ENCODE assay signal across 8 mouse cellular contexts in the genomic region with DNA sequence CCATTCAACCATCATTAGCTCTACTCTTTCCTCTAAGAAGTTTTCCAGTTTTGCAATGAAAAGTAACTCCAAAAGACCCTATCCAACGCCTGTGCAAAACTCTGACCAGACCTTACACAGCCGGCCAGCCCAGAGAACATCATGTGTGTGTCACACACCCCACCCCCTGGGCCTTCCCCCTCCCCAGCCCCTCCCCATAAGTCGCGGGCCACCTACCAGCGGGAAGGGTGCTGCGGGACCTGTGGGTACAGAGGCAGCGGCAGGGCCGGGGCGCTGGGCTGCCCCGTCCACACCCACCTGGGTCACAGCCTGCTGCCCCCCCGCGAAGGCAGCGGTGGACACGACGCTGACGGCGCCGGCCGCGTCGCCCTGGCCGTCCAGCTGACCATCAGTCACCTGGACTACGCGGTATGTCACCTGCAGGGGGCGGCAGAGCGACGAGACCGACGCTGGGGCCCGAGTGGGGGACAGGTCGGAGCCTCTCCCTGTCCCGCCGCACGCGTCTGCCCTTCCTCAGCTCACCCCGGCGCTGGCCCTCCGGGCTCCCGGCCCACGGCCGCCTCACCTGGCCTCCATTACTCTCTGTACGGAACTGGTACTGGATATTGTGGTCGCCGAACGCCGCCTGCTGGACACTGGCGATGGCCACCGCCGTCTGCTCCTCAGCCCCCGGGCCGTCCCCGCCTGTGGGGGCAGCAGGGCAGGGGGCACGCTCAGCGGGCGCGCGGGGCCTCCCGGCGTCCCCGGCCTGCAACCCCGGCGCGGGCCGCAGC. TPM values are rescaled to one million over a fixed set of nuclear protein-coding genes. Genes with fewer than 3 reads are reported as not detected.
DNase-seq lines count a peak whose midpoint lies in the region; ATAC-seq lines count a peak whose summit lies in the region.

No protein-coding gene starts in this region.

- peak; percentile 81 to 83 for DNase-seq in B cell, adult 2 months
- peak; percentile 91 for DNase-seq in brain, adult 2 months (ENCODE audit: low read depth, low spot score)
- DNase-seq in liver: peak; percentile 93
- peak; percentile 79 to 84 for DNase-seq in spleen, postnatal 14 days (ENCODE audit: low spot score in 2 of 2)

- peak; percentile 76 for ATAC-seq in erythroblast, adult 5-6 weeks (replicated peaks; ENCODE audit: low FRiP score, poor library complexity, severe bottlenecking)
- ATAC-seq in heart, embryonic 11.5 days (replicated peaks; ENCODE audit: insufficient number of reproducible peaks, low FRiP score, low TSS enrichment): peak; percentile 71
- peak; percentile 81 for ATAC-seq in kidney, embryonic 15.5 days (replicated peaks; ENCODE audit: low FRiP score)
- peak; percentile 33 for ATAC-seq in monocyte, adult 5-6 weeks (replicated peaks; ENCODE audit: insufficient number of reproducible peaks, low FRiP score, low TSS enrichment, poor library complexity, severe bottlenecking)

- peak overlapping the region; percentile 98 for H3K9ac ChIP-seq in heart, embryonic 11.5 days (ENCODE audit: low read depth, low read length)
- peak overlapping the region; percentile 100 for H3K9ac ChIP-seq in kidney, embryonic 15.5 days

- peak overlapping the region; percentile 79 for H3K4me2 ChIP-seq in heart, embryonic 11.5 days
- peak overlapping the region; percentile 90 for H3K4me2 ChIP-seq in kidney, embryonic 15.5 days

- peak overlapping the region; percentile 98 for H3K27ac ChIP-seq in heart, embryonic 11.5 days (ENCODE audit: low read depth, low read length)
- peak overlapping the region; percentile 99 for H3K27ac ChIP-seq in kidney, embryonic 15.5 days

- no peaks in the 10 kb centered on the region for H3K27me3 ChIP-seq in heart, embryonic 11.5 days (ENCODE audit: control insufficient read depth, insufficient read depth, low read length)
- no peaks in the 10 kb centered on the region for H3K27me3 ChIP-seq in kidney, embryonic 15.5 days

- peak overlapping the region; percentile 98 for H3K4me3 ChIP-seq in heart, embryonic 11.5 days (ENCODE audit: low read depth, low read length)
- H3K4me3 ChIP-seq in kidney, embryonic 15.5 days (replicated peaks): peak overlapping the region; percentile 93

- peaks cover 22% of the 10 kb centered on the region for H3K36me3 ChIP-seq in heart, embryonic 11.5 days (ENCODE audit: control insufficient read depth, insufficient read depth, low read length)
- peaks cover 67% of the 10 kb centered on the region for H3K36me3 ChIP-seq in kidney, embryonic 15.5 days

- peaks cover 10% of the 10 kb centered on the region for H3K4me1 ChIP-seq in heart, embryonic 11.5 days (ENCODE audit: control insufficient read depth, insufficient read depth, low read length)
- peaks cover 24% of the 10 kb centered on the region for H3K4me1 ChIP-seq in kidney, embryonic 15.5 days

- WGBS in heart, embryonic 11.5 days (ENCODE audit: insufficient replicate concordance): under 1% methylated on average over 63 of the region's 64 CpGs
- WGBS in kidney, embryonic 15.5 days: under 1% methylated on average over 56 of the region's 64 CpGs

- H3K9me3 ChIP-seq in heart, embryonic 11.5 days (replicated peaks; ENCODE audit: control insufficient read depth, low read length): no peaks in the 10 kb centered on the region
- H3K9me3 ChIP-seq in kidney, embryonic 15.5 days (replicated peaks): no peaks in the 10 kb centered on the region

RNA-seq across cellular contexts. Expression of a gene that starts 0.8 kb away (rescaled TPM):
- total RNA-seq in erythroblast, adult 5-6 weeks (2015; ENCODE audit: low replicate concordance): 36.5 and 39.3 TPM in 2 replicates
- total RNA-seq in erythroblast, adult 5-6 weeks (2017; ENCODE audit: low replicate concordance): 47.0 and 47.3 TPM in 2 replicates
- 18.8 and 19.6 TPM in 2 replicates for polyA plus RNA-seq in heart, embryonic 11.5 days (2014; fragmentation: Nextera tagmentation; extraction: Ambion mirVana)
- polyA plus RNA-seq in kidney, embryonic 15.5 days (2015; fragmentation: Nextera tagmentation; extraction: Ambion mirVana): 25.0 and 25.3 TPM in 2 replicates
- 126 to 170 TPM (median 139 TPM) in 3 replicates for total RNA-seq in monocyte, adult 5-6 weeks (2017)

RNA-seq across cellular contexts. Expression of a gene that starts 11.9 kb away (rescaled TPM):
- not detected in 2 replicates for total RNA-seq in erythroblast, adult 5-6 weeks (2015; ENCODE audit: low replicate concordance)
- total RNA-seq in erythroblast, adult 5-6 weeks (2017; ENCODE audit: low replicate concordance): not detected in 2 replicates
- not detected in 2 replicates for polyA plus RNA-seq in heart, embryonic 11.5 days (2014; fragmentation: Nextera tagmentation; extraction: Ambion mirVana)
- not detected in 2 replicates for polyA plus RNA-seq in kidney, embryonic 15.5 days (2015; fragmentation: Nextera tagmentation; extraction: Ambion mirVana)
- total RNA-seq in monocyte, adult 5-6 weeks (2017): not detected in 3 replicates

RNA-seq across cellular contexts. Expression of a gene that starts 17.5 kb away (rescaled TPM):
- 2.9 TPM in 1 of 2 replicates, not detected in the other for total RNA-seq in erythroblast, adult 5-6 weeks (2015; ENCODE audit: low replicate concordance)
- 0.70 and 0.77 TPM in 2 replicates for total RNA-seq in erythroblast, adult 5-6 weeks (2017; ENCODE audit: low replicate concordance)
- 11.6 and 14.4 TPM in 2 replicates for polyA plus RNA-seq in heart, embryonic 11.5 days (2014; fragmentation: Nextera tagmentation; extraction: Ambion mirVana)
- polyA plus RNA-seq in kidney, embryonic 15.5 days (2015; fragmentation: Nextera tagmentation; extraction: Ambion mirVana): 62.7 and 62.8 TPM in 2 replicates
- 2.2 to 5.1 TPM (median 2.9 TPM) in 3 replicates for total RNA-seq in monocyte, adult 5-6 weeks (2017)

RNA-seq across cellular contexts. Expression of a gene that starts 17.8 kb away (rescaled TPM):
- total RNA-seq in erythroblast, adult 5-6 weeks (2015; ENCODE audit: low replicate concordance): not detected in 2 replicates
- not detected in 2 replicates for total RNA-seq in erythroblast, adult 5-6 weeks (2017; ENCODE audit: low replicate concordance)
- 0.72 and 0.89 TPM in 2 replicates for polyA plus RNA-seq in heart, embryonic 11.5 days (2014; fragmentation: Nextera tagmentation; extraction: Ambion mirVana)
- polyA plus RNA-seq in kidney, embryonic 15.5 days (2015; fragmentation: Nextera tagmentation; extraction: Ambion mirVana): 5.8 and 6.8 TPM in 2 replicates
- 1.3 TPM in 1 of 3 replicates, not detected in the others for total RNA-seq in monocyte, adult 5-6 weeks (2017)

RNA-seq across cellular contexts. Expression of a gene that starts 31.3 kb away (rescaled TPM):
- not detected in 2 replicates for total RNA-seq in erythroblast, adult 5-6 weeks (2015; ENCODE audit: low replicate concordance)
- total RNA-seq in erythroblast, adult 5-6 weeks (2017; ENCODE audit: low replicate concordance): not detected in 2 replicates
- not detected in 2 replicates for polyA plus RNA-seq in heart, embryonic 11.5 days (2014; fragmentation: Nextera tagmentation; extraction: Ambion mirVana)
- polyA plus RNA-seq in kidney, embryonic 15.5 days (2015; fragmentation: Nextera tagmentation; extraction: Ambion mirVana): not detected in 2 replicates
- total RNA-seq in monocyte, adult 5-6 weeks (2017): not detected in 3 replicates

Comparison
In these comparisons a context has a peak if more than half of its experiments do, and no peak if none do; other contexts are left out.
1. Peak in every context shown above with its lines: DNase-seq, ATAC-seq, H3K4me3 ChIP-seq and H3K27ac ChIP-seq.